In the genomic region with DNA sequence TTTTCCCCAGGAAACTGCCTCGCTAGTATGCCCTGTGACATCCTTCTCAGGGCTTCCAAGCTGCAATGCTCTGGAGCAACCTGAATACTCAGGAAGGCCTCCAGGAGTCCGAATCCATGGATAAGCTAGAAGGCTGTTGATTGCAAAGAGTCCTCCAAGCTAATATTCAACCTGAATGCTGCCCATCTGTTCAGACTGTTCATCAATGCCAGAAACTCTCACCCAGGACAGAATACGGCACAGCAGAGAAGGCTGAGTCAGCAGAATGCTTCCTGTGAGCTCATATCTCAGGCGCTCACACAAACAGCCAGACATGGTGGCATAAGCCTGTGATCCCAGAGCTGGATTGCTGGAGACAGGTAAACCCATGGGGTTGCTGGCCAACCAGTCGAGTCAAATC, we compare ENCODE assay signal across 19 mouse cellular contexts. TPM values are rescaled to one million over a fixed set of nuclear protein-coding genes. Genes with fewer than 3 reads are reported as not detected.
DNase-seq lines count a peak whose midpoint lies in the region; ATAC-seq and TF ChIP-seq lines count a peak whose summit lies in the region.
"Had no signal": no experiment of that assay in that cellular context is flagged by ENCODE, and none has a peak within 500 bp of the region (broad histone marks: within the 10 kb centered on the region; RNA-seq: fewer than 3 reads in every experiment).

No protein-coding gene starts in this region.

- H3K36me3 ChIP-seq in heart, embryonic 11.5 days (ENCODE audit: control insufficient read depth, insufficient read depth, low read length), result no peaks in the 10 kb centered on the region
- peaks cover 16% of the 10 kb centered on the region; the same call in 1 of the 2 replicates for H3K36me3 ChIP-seq in kidney, embryonic 16.5 days (ENCODE audit: insufficient read depth, low read length)
- H3K36me3 ChIP-seq in CH12.LX (replicated peaks in 1 of 2; ENCODE audit: control insufficient read depth in 1 of 2, insufficient read depth in 1 of 2, low read length in 1 of 2), result peaks cover 34 to 64% of the 10 kb centered on the region in 2 experiments

- TF ChIP-seq RAD21 in CH12.LX (IDR thresholded peaks at IDR 0.05; ENCODE audit: low read depth, low read length), result no peak

- no peak overlapping the region for H3K4me2 ChIP-seq in heart, embryonic 11.5 days
- H3K4me2 ChIP-seq in kidney, embryonic 16.5 days (replicated peaks; ENCODE audit: low read depth, low read length), result no peak overlapping the region
- H3K4me2 ChIP-seq in CH12.LX (ENCODE audit: insufficient read depth, low read depth, poor library complexity, severe bottlenecking), result no peak overlapping the region
- H3K4me2 ChIP-seq: embryonic facial prominence, embryonic 12.5 days; forebrain, embryonic 15.5 days; hindbrain, embryonic 15.5 days had no signal

- no peaks in the 10 kb centered on the region for H3K79me2 ChIP-seq in CH12.LX (replicated peaks; ENCODE audit: control insufficient read depth, extremely low read depth, insufficient read depth, poor library complexity, severe bottlenecking)

- 83% methylated on average over 5 of the region's 5 CpGs for WGBS in heart, embryonic 11.5 days (ENCODE audit: insufficient replicate concordance)
- 86% methylated on average over 5 of the region's 5 CpGs for WGBS in kidney, embryonic 16.5 days

- peak; percentile 1 for DNase-seq in heart, postnatal 4 days
- DNase-seq in kidney, adult 8-10 months, result peak; percentile 45 to 46
- no peak for DNase-seq in CH12.LX (ENCODE audit: extremely low read depth)
- peak; percentile 50 to 66 for DNase-seq in kidney, postnatal 36 days
- DNase-seq: adrenal gland, adult 8-10 months; adrenal gland, postnatal 36 days; cerebellum, adult 11 months; cerebellum, adult 8-10 months; cerebellum, postnatal 14 days; gastrocnemius, postnatal 36 days; heart, adult 18-20 months had no signal

- H3K9me3 ChIP-seq in heart, embryonic 11.5 days (replicated peaks; ENCODE audit: control insufficient read depth, low read length), result no peaks in the 10 kb centered on the region
- H3K9me3 ChIP-seq in kidney, embryonic 16.5 days (ENCODE audit: low read length), result no peaks in the 10 kb centered on the region
- no peaks in the 10 kb centered on the region for H3K9me3 ChIP-seq in CH12.LX (replicated peaks; ENCODE audit: low read length)
- H3K9me3 ChIP-seq: embryonic facial prominence, embryonic 12.5 days; forebrain, embryonic 15.5 days; G1E; heart, embryonic 10.5 days; hindbrain, embryonic 15.5 days had no signal

- H3K27ac ChIP-seq in heart, embryonic 11.5 days (ENCODE audit: low read depth, low read length), result no peak overlapping the region
- no peak overlapping the region for H3K27ac ChIP-seq in kidney, embryonic 16.5 days (ENCODE audit: low read length)
- H3K27ac ChIP-seq in CH12.LX (ENCODE audit: insufficient read depth, low read depth), result no peak overlapping the region
- H3K27ac ChIP-seq: embryonic facial prominence, embryonic 12.5 days; forebrain, embryonic 15.5 days; heart, embryonic 10.5 days; hindbrain, embryonic 15.5 days had no signal

- no peak overlapping the region for H3K9ac ChIP-seq in heart, embryonic 11.5 days (ENCODE audit: low read depth, low read length)
- no peak overlapping the region for H3K9ac ChIP-seq in kidney, embryonic 16.5 days (replicated peaks; ENCODE audit: low read length)
- no peak overlapping the region for H3K9ac ChIP-seq in CH12.LX (ENCODE audit: insufficient read depth, low read depth)
- H3K9ac ChIP-seq: embryonic facial prominence, embryonic 12.5 days; forebrain, embryonic 15.5 days; hindbrain, embryonic 15.5 days had no signal

- dilution Hi-C loops in CH12.LX (cut with MboI; ENCODE audit: extremely low pct_ligation_motif_present, extremely low pct_unique_long_range_greater_than_20kb, low sequenced_read_pairs), result no loop called here

- no peak for TF ChIP-seq POLR2A in CH12.LX (IDR thresholded peaks at IDR 0.05; ENCODE audit: low read depth, low read length)

- ATAC-seq in heart, embryonic 11.5 days (replicated peaks; ENCODE audit: insufficient number of reproducible peaks, low FRiP score, low TSS enrichment), result no peak
- ATAC-seq in kidney, embryonic 16.5 days (ENCODE audit: low FRiP score, low TSS enrichment), result no peak
- ATAC-seq: forebrain, embryonic 15.5 days had no signal

- TF ChIP-seq CTCF in CH12.LX (conservative IDR thresholded peaks at IDR 0.05 in 1 of 2, IDR thresholded peaks at IDR 0.05 in 1 of 2; ENCODE audit: low read depth in 2 of 2, low read length in 2 of 2), result no peak

- H3K27me3 ChIP-seq in heart, embryonic 11.5 days (ENCODE audit: control insufficient read depth, insufficient read depth, low read length), result no peaks in the 10 kb centered on the region
- H3K27me3 ChIP-seq in kidney, embryonic 16.5 days (ENCODE audit: insufficient read depth, low read length), result no peaks in the 10 kb centered on the region
- no peaks in the 10 kb centered on the region for H3K27me3 ChIP-seq in CH12.LX (replicated peaks)
- H3K27me3 ChIP-seq: embryonic facial prominence, embryonic 12.5 days; forebrain, embryonic 15.5 days; hindbrain, embryonic 15.5 days had no signal

- in situ Hi-C loops in CH12.LX (cut with MboI; ENCODE audit: low pct_ligation_motif_present, low pct_unique_long_range_greater_than_20kb, low sequenced_read_pairs), result no loop called here

- no peak for TF ChIP-seq EP300 in CH12.LX (IDR thresholded peaks at IDR 0.05; ENCODE audit: low read length)

- H3K4me3 ChIP-seq in heart, embryonic 11.5 days (ENCODE audit: low read depth, low read length), result no peak overlapping the region
- H3K4me3 ChIP-seq in kidney, embryonic 16.5 days (ENCODE audit: low read length), result no peak overlapping the region
- H3K4me3 ChIP-seq in CH12.LX (replicated peaks in 1 of 3; ENCODE audit: low read depth in 2 of 3, low read length in 2 of 3, poor library complexity in 1 of 3), result no peak overlapping the region
- H3K4me3 ChIP-seq: embryonic facial prominence, embryonic 12.5 days; forebrain, embryonic 15.5 days; heart, embryonic 10.5 days; hindbrain, embryonic 15.5 days had no signal

- H3K4me1 ChIP-seq in heart, embryonic 11.5 days (ENCODE audit: control insufficient read depth, insufficient read depth, low read length), result no peaks in the 10 kb centered on the region
- H3K4me1 ChIP-seq in kidney, embryonic 16.5 days (ENCODE audit: insufficient read depth, low read length), result no peaks in the 10 kb centered on the region
- H3K4me1 ChIP-seq in CH12.LX (ENCODE audit: control insufficient read depth in 1 of 2, insufficient read depth in 2 of 2), result peaks cover 0 to 15% of the 10 kb centered on the region in 2 experiments; a peak in 2 of 4 replicates

TF ChIP-seq in CH12.LX, 34 proteins besides CTCF, POLR2A, EP300 and RAD21:
- peak; percentile 74 for TF ChIP-seq MAFK (IDR thresholded peaks at IDR 0.05; ENCODE audit: insufficient replicate concordance, low read length)
- no peak for TF ChIP-seq MYC (IDR thresholded peaks at IDR 0.05; ENCODE audit: low read depth, low read length)
TF ChIP-seq in CH12.LX: peak in this region for 1.

RNA-seq across cellular contexts. Expression of a gene that starts 41.3 kb away (rescaled TPM):
- 1 to 10 TPM; 2.4 to 3.2 TPM for total RNA-seq in heart, postnatal 4 days (2021)
- polyA plus RNA-seq in heart, embryonic 11.5 days (2014; fragmentation: Nextera tagmentation; extraction: Ambion mirVana), result 0.08 and 0.30 TPM in 2 replicates
- polyA plus RNA-seq in kidney, embryonic 16.5 days (2015; fragmentation: Nextera tagmentation; extraction: Ambion mirVana), result 0.91 and 0.94 TPM in 2 replicates
- 10.5 and 12.5 TPM in 2 replicates for total RNA-seq in CH12.LX (2012; rRNA removed)
- 12.3 and 13.9 TPM in 2 replicates for total RNA-seq in CH12.LX (2014; rRNA removed)
- polyA plus RNA-seq in CH12.LX (2012; ENCODE audit: insufficient read length, low read depth), result 34.9 and 36.6 TPM in 2 replicates
- total RNA-seq: gastrocnemius, adult 8-10 months; gastrocnemius, postnatal 36 days had no signal
- polyA plus RNA-seq: forebrain, embryonic 15.5 days had no signal

Comparison
In these comparisons a context has a peak if more than half of its experiments do, and no peak if none do; other contexts are left out.
1. RNA of a gene that starts 41.3 kb away (polyA plus RNA-seq): 34.9 to 36.6 TPM in CH12.LX; 0.91 to 0.94 TPM in kidney, embryonic 16.5 days and 0.08 to 0.30 TPM in heart, embryonic 11.5 days; every median in the first group is over 10 times any median in the second.